Mouse (Mus musculus): ENCODE results near the gene Gm21731. TPM values are rescaled to one million over a fixed set of nuclear protein-coding genes. Genes with fewer than 3 reads are reported as not detected.
"Not testable (repeated sequence)": the region's sequence is repeated elsewhere in the genome, so short reads cannot be mapped to it uniquely, and the experiment has no call there.

Gene Gm21731
- not detected in 2 replicates for total RNA-seq (2014; rRNA removed)
- polyA plus RNA-seq (2015; fragmentation: Nextera tagmentation; extraction: Ambion mirVana), result not detected in 2 replicates

DNA sequence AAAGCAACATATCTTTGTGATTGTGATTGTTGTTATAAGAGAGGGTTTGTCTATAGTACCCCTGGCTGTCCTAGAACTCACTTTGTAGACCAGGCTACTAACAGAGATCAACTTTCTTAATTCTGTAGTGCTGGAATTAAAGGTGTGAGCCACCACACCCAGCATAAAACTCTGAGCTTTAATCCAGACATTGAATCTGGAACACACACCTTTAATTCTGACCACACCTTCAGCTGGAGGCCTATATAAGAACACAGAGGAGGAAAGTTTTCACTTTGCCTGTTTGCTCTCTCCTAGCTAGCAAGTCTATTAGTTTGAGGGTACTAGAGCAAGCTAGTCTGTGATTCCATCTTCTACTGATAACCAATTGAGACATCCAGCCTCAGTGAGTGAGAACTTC, at the start of gene Gm21731:
TSS of gene Gm21731 (plus strand) at position 301 of the 400 bp plus-strand sequence.
- not testable (repeated sequence) for H3K27ac ChIP-seq (ENCODE audit: low read depth, low read length); H3K9me3 ChIP-seq (ENCODE audit: low read length)

DNA sequence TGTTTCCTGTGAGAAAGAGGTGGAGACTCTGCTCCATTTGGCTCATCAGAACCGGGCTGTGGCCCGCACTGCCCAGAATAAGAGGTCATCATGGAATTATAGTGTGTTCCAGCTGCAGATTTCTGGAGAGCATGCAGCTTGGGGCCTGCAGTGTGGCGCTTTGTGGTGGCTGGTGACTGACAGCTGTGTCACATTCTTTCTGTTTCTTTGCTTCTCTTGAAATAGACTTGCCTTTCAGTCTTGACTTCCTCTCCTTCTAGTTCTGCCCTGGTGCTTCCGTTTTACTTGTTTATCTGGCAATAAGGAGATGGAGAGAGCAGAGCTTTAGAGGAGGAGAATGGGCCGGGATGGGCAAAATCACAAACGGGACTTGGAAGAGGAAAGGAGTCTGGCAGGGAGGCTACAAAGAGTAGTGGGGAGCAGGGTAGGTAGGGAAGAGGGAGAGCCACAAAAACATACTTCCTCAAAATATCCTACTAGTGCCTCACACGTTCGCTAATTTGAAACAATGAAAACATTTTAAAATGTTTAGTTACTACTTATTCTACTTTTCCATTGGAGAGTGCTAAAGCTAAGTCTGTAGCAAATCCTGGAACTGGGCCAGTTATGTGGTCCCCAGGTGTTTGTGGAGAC, 42.6 kb upstream of the Gm21731 start:
- H3K27me3 ChIP-seq (ENCODE audit: insufficient read depth, low read length); H3K4me2 ChIP-seq (ENCODE audit: low read depth); H3K36me3 ChIP-seq (ENCODE audit: insufficient read depth); H3K4me3 ChIP-seq (ENCODE audit: low read depth, low read length); H3K9me3 ChIP-seq (ENCODE audit: low read length); H3K4me1 ChIP-seq (ENCODE audit: insufficient read depth); DNase-seq; ATAC-seq; H3K9ac ChIP-seq; H3K27ac ChIP-seq (ENCODE audit: low read depth, low read length): not testable (repeated sequence)
- WGBS, result 81% methylated on average over 7 of the region's 8 CpGs

More for the DNA sequence above, at the start of gene Gm21731:
- H3K4me2 ChIP-seq (ENCODE audit: low read depth); H3K4me3 ChIP-seq (ENCODE audit: low read depth, low read length); H3K9ac ChIP-seq; H3K36me3 ChIP-seq (ENCODE audit: insufficient read depth); ATAC-seq; H3K4me1 ChIP-seq (ENCODE audit: insufficient read depth); H3K27me3 ChIP-seq (ENCODE audit: insufficient read depth, low read length); DNase-seq: not testable (repeated sequence)

DNA sequence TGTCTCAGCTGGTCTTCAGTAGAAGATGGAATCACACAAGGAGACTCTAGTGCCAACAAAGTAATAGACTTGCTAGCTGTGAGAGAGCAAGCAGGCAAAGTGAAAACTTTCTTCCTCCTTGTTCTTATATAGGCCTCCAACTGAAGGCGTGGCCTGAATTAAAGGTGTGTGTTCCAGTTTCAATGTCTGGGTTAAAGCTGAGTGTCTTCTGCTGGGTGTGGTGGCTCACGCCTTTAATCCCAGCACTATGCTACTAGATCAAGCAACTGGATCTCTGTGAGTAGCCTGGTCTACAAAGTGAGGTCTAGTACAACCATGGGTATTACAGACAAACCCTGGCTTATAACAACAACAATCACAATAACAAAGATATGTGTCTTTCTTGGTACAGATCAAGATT, 23.1 kb upstream of the Gm21731 start, which contains the start of gene Gm21762:
TSS of gene Gm21762 (minus strand) at position 101 of the 400 bp plus-strand sequence.
- H3K27ac ChIP-seq (ENCODE audit: low read depth, low read length); H3K4me1 ChIP-seq (ENCODE audit: insufficient read depth); H3K27me3 ChIP-seq (ENCODE audit: insufficient read depth, low read length); H3K4me3 ChIP-seq (ENCODE audit: low read depth, low read length); ATAC-seq; DNase-seq; H3K9ac ChIP-seq; H3K36me3 ChIP-seq (ENCODE audit: insufficient read depth); H3K4me2 ChIP-seq (ENCODE audit: low read depth); H3K9me3 ChIP-seq (ENCODE audit: low read length): not testable (repeated sequence)
- WGBS, result no CpG with 5 or more reads among the region's 2 CpGs

DNA sequence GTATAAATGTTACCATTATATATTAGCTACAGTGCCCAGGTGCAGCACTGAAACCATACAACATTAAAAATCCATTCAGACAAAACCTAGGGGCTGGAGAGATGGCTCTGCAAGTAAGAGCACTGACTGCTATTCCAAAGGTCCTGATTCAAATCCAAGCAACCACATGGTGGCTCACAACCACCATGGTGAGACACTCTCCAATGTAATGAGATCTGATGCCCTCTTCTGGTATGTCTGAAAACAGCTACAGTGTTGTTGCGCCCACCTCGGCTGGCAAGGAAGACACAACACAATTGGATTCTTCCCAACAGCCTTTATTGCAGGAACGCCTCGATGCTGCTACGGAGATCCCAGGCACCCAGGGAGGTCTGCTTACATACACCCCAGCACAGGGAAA, 18.0 kb upstream of the Gm21731 start:
- not testable (repeated sequence) for H3K4me3 ChIP-seq (ENCODE audit: low read depth, low read length); H3K9ac ChIP-seq; H3K4me2 ChIP-seq (ENCODE audit: low read depth); H3K27me3 ChIP-seq (ENCODE audit: insufficient read depth, low read length); H3K27ac ChIP-seq (ENCODE audit: low read depth, low read length); H3K4me1 ChIP-seq (ENCODE audit: insufficient read depth); DNase-seq; H3K9me3 ChIP-seq (ENCODE audit: low read length); H3K36me3 ChIP-seq (ENCODE audit: insufficient read depth)
- WGBS, result 79% methylated on average over 5 of the region's 5 CpGs
- ATAC-seq, result 0 out of 2 replicates have a peak, but pooled peaks have one; percentile 32

DNA sequence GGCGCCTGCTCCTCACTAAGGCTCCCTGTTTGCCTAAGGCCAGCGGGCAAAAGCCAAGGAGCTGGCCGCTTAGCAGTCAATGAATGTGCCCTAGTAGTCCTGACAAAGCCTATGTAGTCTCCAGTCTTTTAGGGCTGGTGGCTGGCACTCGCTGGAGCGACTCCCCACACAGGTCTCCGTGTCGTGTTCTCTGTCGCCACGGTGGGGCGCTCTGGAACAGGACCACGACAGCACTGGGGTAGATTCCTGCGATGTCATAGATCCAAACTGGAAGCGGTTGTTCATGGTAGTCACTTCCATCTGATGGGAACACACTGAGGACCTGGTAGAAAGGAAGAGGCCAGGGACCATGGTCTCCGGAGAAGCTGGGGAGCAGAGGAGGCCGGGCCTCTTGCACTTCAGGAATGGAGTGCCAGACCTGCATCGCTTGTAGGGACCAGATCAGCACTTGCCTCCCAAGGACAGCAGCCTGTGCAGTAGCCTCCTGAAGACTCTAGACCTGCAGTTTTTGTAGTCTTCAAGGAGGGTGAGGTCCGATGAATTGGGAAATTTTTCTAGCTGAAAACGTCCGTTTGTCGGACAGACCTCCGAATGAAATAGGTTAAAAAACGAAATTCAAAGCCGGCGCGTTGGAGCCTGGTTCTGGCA, 15.8 kb upstream of the Gm21731 start:
- WGBS, result 94% methylated on average over 16 of the region's 25 CpGs
- not testable (repeated sequence) for ATAC-seq, DNase-seq

DNA sequence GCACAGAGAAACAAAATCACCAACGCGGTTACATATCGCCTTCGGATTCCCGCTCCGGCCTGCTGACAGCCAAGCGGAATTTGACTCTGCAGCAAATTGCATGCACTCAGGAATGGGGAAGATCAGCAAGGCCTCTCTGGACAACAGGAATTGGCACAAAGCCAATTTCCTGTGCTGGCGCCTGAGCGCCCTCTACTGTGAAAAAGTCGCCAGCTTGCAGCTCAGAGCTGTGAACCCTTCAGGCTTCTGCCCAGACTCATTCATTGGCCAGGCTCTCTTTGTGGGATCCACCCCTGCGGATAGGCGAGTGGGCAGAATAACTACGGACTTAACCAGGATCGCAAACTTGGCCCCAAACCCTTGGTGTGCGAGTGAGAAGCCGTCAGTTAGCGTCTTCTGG, 7.1 kb upstream of the Gm21731 start:
- not testable (repeated sequence) for H3K4me2 ChIP-seq (ENCODE audit: low read depth); H3K9ac ChIP-seq; H3K36me3 ChIP-seq (ENCODE audit: insufficient read depth); DNase-seq; H3K4me3 ChIP-seq (ENCODE audit: low read depth, low read length); H3K27ac ChIP-seq (ENCODE audit: low read depth, low read length); H3K27me3 ChIP-seq (ENCODE audit: insufficient read depth, low read length); H3K4me1 ChIP-seq (ENCODE audit: insufficient read depth); H3K9me3 ChIP-seq (ENCODE audit: low read length)
- peak; percentile 32; the same call in 1 of the 2 replicates for ATAC-seq
- WGBS, result 96% methylated on average over 16 of the region's 17 CpGs

More for the DNA sequence above, 15.8 kb upstream of the Gm21731 start:
- H3K4me1 ChIP-seq (ENCODE audit: insufficient read depth); H3K4me3 ChIP-seq (ENCODE audit: low read depth, low read length); H3K36me3 ChIP-seq (ENCODE audit: insufficient read depth); H3K9me3 ChIP-seq (ENCODE audit: low read length); H3K27ac ChIP-seq (ENCODE audit: low read depth, low read length); H3K27me3 ChIP-seq (ENCODE audit: insufficient read depth, low read length); H3K4me2 ChIP-seq (ENCODE audit: low read depth); H3K9ac ChIP-seq: not testable (repeated sequence)

DNA sequence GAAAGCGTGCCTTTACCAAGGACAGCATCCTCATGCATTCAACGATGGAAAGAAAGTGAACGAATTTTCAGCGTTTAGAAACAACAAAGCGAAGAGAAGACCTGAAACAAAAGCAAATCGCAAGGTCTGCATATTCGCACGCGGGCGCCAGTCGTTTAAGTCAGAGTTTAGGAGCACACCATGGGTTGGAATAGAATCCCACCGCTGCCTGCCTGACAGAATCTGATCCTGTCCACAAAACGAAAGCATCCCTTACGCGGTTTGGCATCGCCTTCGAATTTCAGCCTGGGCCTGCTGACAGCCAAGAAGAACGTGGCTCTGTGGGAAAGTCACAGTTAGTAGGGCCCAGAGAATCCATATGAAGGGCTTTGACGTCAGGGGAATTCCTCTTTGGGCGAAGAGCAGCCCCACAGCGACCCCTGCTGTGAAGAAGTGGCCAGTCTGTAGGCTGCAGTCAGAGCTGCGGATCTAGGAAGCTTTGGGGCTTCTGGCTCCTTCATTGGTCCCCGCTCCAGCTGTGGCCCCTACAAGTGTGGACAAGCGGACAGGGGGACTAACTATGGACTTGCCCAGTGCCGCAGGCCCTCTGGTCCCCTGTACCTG, 6.4 kb upstream of the Gm21731 start:
- not testable (repeated sequence) for H3K9me3 ChIP-seq (ENCODE audit: low read length); H3K4me1 ChIP-seq (ENCODE audit: insufficient read depth); H3K4me3 ChIP-seq (ENCODE audit: low read depth, low read length); H3K27ac ChIP-seq (ENCODE audit: low read depth, low read length); H3K27me3 ChIP-seq (ENCODE audit: insufficient read depth, low read length); H3K36me3 ChIP-seq (ENCODE audit: insufficient read depth); H3K9ac ChIP-seq; H3K4me2 ChIP-seq (ENCODE audit: low read depth); DNase-seq; ATAC-seq
- 73% methylated on average over 13 of the region's 25 CpGs for WGBS

DNA sequence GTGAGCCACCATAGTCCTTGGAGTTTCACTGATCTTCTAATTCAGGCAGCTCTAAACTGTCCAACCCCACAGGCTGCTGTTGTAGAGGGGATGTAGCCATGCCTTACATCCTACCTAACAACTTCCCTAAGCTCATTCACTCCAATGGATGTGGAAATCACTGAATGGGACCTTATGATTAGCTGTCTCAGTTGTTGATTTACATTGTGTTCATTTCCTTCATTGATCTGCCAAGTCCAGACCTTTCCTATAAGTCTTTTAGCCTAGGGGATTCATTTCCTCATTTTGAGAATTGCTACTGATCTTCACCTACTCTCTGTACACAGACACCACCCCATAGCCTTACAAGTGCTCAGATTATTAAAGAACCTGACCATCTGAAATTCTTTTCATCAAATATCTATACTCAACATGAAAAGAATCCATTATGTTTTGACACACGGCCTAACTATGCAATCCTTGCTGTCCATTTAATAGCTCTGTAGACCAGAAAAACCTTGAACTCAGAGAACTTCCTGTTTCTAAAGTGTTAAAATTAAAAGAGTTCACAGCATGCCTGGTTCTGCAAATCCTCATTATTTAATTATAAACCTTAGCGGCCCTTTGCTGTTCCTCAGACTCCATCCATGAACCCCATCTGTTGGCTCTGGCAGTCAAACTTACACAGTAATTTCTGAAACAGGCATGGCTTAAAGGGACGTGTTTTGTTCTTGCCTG, 12.5 kb downstream of the Gm21731 start:
- H3K4me1 ChIP-seq (ENCODE audit: insufficient read depth); H3K9me3 ChIP-seq (ENCODE audit: low read length); H3K36me3 ChIP-seq (ENCODE audit: insufficient read depth); H3K27me3 ChIP-seq (ENCODE audit: insufficient read depth, low read length); H3K27ac ChIP-seq (ENCODE audit: low read depth, low read length); H3K4me3 ChIP-seq (ENCODE audit: low read depth, low read length); H3K4me2 ChIP-seq (ENCODE audit: low read depth); DNase-seq; ATAC-seq; H3K9ac ChIP-seq: not testable (repeated sequence)
- 88% methylated on average over 2 of the region's 3 CpGs for WGBS

DNA sequence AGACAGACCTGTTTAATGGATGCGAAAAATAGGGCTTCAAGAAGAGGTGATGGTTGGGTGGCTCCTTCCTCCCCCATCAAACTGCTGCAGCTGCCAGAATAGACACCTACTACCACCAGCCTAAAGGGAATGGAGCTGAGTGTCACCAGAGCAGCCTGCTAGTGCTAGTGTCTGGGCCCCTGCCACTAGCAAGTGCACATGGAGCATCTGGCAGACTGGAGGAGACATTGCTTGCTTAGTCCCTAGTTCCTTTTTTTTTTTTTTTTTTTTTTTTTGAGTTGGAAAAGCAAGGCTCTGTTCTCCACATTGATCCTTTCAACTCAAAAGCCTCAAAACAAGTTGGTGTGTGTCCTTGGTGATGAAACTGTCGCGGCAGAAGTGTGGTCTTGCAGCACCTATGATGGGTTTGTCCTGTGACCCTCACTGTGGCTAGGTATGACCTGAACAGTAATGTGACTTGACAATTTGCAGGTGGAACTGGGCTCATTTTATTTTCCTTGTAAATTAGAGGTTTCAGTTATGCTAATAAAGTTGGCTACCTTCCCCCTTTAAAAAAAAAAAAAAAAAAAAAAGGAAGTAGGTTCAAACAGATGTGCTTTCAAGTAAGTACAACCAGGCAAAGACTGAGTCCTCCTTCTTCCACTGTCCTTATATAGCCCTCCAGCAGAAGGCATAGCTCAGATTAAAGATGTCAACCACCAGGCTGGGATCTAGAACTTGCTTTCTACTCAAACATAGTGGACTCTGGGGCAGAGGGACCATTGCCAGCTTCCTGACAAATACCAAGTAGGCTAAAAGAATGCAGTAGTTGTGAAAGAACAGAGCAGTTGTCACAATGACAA, 20.1 kb downstream of the Gm21731 start:
- DNase-seq; H3K27ac ChIP-seq (ENCODE audit: low read depth, low read length); H3K4me2 ChIP-seq (ENCODE audit: low read depth); H3K4me1 ChIP-seq (ENCODE audit: insufficient read depth); H3K36me3 ChIP-seq (ENCODE audit: insufficient read depth); H3K9me3 ChIP-seq (ENCODE audit: low read length); H3K27me3 ChIP-seq (ENCODE audit: insufficient read depth, low read length); H3K4me3 ChIP-seq (ENCODE audit: low read depth, low read length); H3K9ac ChIP-seq; ATAC-seq: not testable (repeated sequence)
- WGBS, result 90% methylated on average over 3 of the region's 3 CpGs

All from forebrain, postnatal 0 days (tissue).